Mouse (Mus musculus) thymus, adult 2 months (tissue): Measurements from ENCODE around the gene Atg4b.

ENCODE experiments used
- CTCF ChIP-seq: fragments of 200-500 bp; IDR thresholded peaks from 2 replicates; pipeline ENCODE4 v1.5.1; 2012; ENCODE audit warnings: mild to moderate bottlenecking, control low read depth, low read length, moderate library complexity, borderline replicate concordance; ENCODE audit not compliant: control insufficient read depth, poor library complexity, insufficient read depth; ENCODE audit errors: extremely low read depth
- POLR2A ChIP-seq: fragments of 200-500 bp; IDR thresholded peaks from 2 replicates; pipeline ENCODE4 v1.6.1; 2012; ENCODE audit warnings: mild to moderate bottlenecking, low read length, control low read depth, moderate library complexity; ENCODE audit not compliant: control insufficient read depth, poor library complexity, insufficient read depth; ENCODE audit errors: extremely low read depth

GRCm38 (mm10) chr1:93737711-93738110 is 13.6 kb upstream of the Atg4b start:
- TF ChIP-seq CTCF, result no peak
- TF ChIP-seq POLR2A, result no peak
